In the genomic region with DNA sequence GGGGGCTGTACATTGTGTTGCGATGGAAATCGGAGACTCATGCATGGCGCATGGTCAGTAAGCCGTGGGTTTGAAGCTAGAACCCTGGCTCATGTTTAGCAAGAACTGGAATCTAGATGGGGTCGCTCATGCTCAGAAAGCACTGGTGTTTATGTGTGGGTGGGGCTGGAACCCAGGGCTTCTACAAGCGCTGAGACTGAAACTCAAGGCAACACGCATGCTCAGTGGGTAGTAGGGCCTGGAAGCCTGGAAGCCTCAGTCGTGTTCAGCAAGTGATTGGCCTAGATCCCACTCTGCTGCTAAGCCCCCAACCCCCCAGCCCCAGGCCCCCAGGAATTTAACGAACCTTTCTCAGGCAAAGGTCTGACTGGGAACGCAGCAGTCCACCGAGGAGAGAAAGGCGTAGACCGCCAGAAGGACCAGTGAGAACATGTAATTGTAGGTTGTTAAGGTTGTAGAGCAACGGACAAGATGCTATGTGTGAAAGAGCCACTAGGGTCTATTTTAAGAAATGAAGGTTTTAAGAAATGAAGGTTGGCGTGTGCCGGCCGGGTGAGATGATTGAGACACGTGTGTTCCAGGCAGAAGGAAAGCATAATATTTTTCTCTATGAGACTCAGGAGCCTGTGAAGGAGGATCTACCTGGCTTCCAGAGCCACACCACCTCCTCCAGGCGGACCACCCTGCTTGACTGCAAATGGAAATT, we compare ENCODE assay signal across 7 mouse cellular contexts. TPM values are rescaled to one million over a fixed set of nuclear protein-coding genes. Genes with fewer than 3 reads are reported as not detected.
A peak's percentile ranks its signal among the peaks of the same experiment; 100 is the strongest.
DNase-seq lines count a peak whose midpoint lies in the region; ATAC-seq lines count a peak whose summit lies in the region.

No protein-coding gene starts in this region.

- no peak for ATAC-seq in lung, embryonic 16.5 days (ENCODE audit: low read depth)
- ATAC-seq in embryonic facial prominence, embryonic 13.5 days (ENCODE audit: insufficient number of reproducible peaks, insufficient read depth, low FRiP score, low TSS enrichment, low read depth) = no peak
- no peak for ATAC-seq in hindbrain, embryonic 16.5 days
- no peak for ATAC-seq in midbrain, embryonic 16.5 days

- H3K36me3 ChIP-seq in lung, embryonic 16.5 days (ENCODE audit: control insufficient read depth, insufficient read depth, low read length) = 0 out of 2 replicates have a peak, but pooled peaks cover 3% of the 10 kb centered on the region
- peaks cover 12% of the 10 kb centered on the region; the same call in 1 of the 2 replicates for H3K36me3 ChIP-seq in embryonic facial prominence, embryonic 13.5 days
- no peaks in the 10 kb centered on the region for H3K36me3 ChIP-seq in hindbrain, embryonic 16.5 days (ENCODE audit: control insufficient read depth, insufficient read depth, low read length)
- H3K36me3 ChIP-seq in midbrain, embryonic 16.5 days (ENCODE audit: control insufficient read depth, insufficient read depth, low read length) = no peaks in the 10 kb centered on the region

- H3K9ac ChIP-seq in lung, embryonic 16.5 days (ENCODE audit: low read length) = no peak overlapping the region
- H3K9ac ChIP-seq in embryonic facial prominence, embryonic 13.5 days = peak overlapping the region; percentile 88
- H3K9ac ChIP-seq in hindbrain, embryonic 16.5 days (ENCODE audit: low read depth, low read length) = no peak overlapping the region
- no peak overlapping the region for H3K9ac ChIP-seq in midbrain, embryonic 16.5 days (ENCODE audit: low read depth, low read length)

- peaks cover 18% of the 10 kb centered on the region for H3K4me1 ChIP-seq in lung, embryonic 16.5 days (replicated peaks; ENCODE audit: control insufficient read depth, insufficient read depth, low read length)
- H3K4me1 ChIP-seq in embryonic facial prominence, embryonic 13.5 days = peaks cover 17% of the 10 kb centered on the region
- H3K4me1 ChIP-seq in hindbrain, embryonic 16.5 days (ENCODE audit: control insufficient read depth, insufficient read depth, low read depth, low read length) = peaks cover 20% of the 10 kb centered on the region
- H3K4me1 ChIP-seq in midbrain, embryonic 16.5 days (ENCODE audit: control insufficient read depth, insufficient read depth, low read length) = peaks cover 13% of the 10 kb centered on the region

- 76% methylated on average over 19 of the region's 19 CpGs for WGBS in lung, embryonic 16.5 days
- 85% methylated on average over 19 of the region's 19 CpGs for WGBS in embryonic facial prominence, embryonic 13.5 days
- WGBS in hindbrain, embryonic 16.5 days = 74% methylated on average over 19 of the region's 19 CpGs
- 86% methylated on average over 19 of the region's 19 CpGs for WGBS in midbrain, embryonic 16.5 days

- H3K27ac ChIP-seq in lung, embryonic 16.5 days (ENCODE audit: low read length) = no peak overlapping the region
- no peak overlapping the region for H3K27ac ChIP-seq in embryonic facial prominence, embryonic 13.5 days
- no peak overlapping the region for H3K27ac ChIP-seq in hindbrain, embryonic 16.5 days (ENCODE audit: low read depth, low read length)
- H3K27ac ChIP-seq in midbrain, embryonic 16.5 days (ENCODE audit: low read length) = no peak overlapping the region

- H3K4me2 ChIP-seq in lung, embryonic 16.5 days (ENCODE audit: low read depth, low read length) = peak overlapping the region; percentile 94
- peak overlapping the region; percentile 94 for H3K4me2 ChIP-seq in embryonic facial prominence, embryonic 13.5 days
- H3K4me2 ChIP-seq in hindbrain, embryonic 16.5 days (ENCODE audit: low read length) = peak overlapping the region; percentile 98
- peak overlapping the region; percentile 60; the same call in 1 of the 2 replicates for H3K4me2 ChIP-seq in midbrain, embryonic 16.5 days (ENCODE audit: low read length)

- H3K27me3 ChIP-seq in lung, embryonic 16.5 days (ENCODE audit: control insufficient read depth, insufficient read depth, low read depth, low read length) = no peaks in the 10 kb centered on the region
- no peaks in the 10 kb centered on the region for H3K27me3 ChIP-seq in embryonic facial prominence, embryonic 13.5 days
- no peaks in the 10 kb centered on the region for H3K27me3 ChIP-seq in hindbrain, embryonic 16.5 days (replicated peaks; ENCODE audit: control insufficient read depth, insufficient read depth, low read length)
- no peaks in the 10 kb centered on the region for H3K27me3 ChIP-seq in midbrain, embryonic 16.5 days (ENCODE audit: control insufficient read depth, insufficient read depth, low read depth, low read length)

- H3K4me3 ChIP-seq in lung, embryonic 16.5 days (ENCODE audit: low read length) = peak overlapping the region; percentile 89; the same call in 1 of the 2 replicates
- H3K4me3 ChIP-seq in embryonic facial prominence, embryonic 13.5 days = peak overlapping the region; percentile 81
- no peak overlapping the region for H3K4me3 ChIP-seq in hindbrain, embryonic 16.5 days (ENCODE audit: low read length)
- no peak overlapping the region for H3K4me3 ChIP-seq in midbrain, embryonic 16.5 days (ENCODE audit: low read depth, low read length)

- no peak for DNase-seq in lung, postnatal 36 days
- DNase-seq in adrenal gland, postnatal 25 days = no peak
- DNase-seq in retina, postnatal 1 day = no peak

- H3K9me3 ChIP-seq in lung, embryonic 16.5 days (ENCODE audit: control insufficient read depth, low read length) = no peaks in the 10 kb centered on the region
- no peaks in the 10 kb centered on the region for H3K9me3 ChIP-seq in embryonic facial prominence, embryonic 13.5 days
- no peaks in the 10 kb centered on the region for H3K9me3 ChIP-seq in hindbrain, embryonic 16.5 days (ENCODE audit: control insufficient read depth, low read length)
- H3K9me3 ChIP-seq in midbrain, embryonic 16.5 days (replicated peaks; ENCODE audit: control insufficient read depth, low read length, poor library complexity, severe bottlenecking) = no peaks in the 10 kb centered on the region

RNA-seq across cellular contexts. Expression of a gene that starts 1.9 kb away (rescaled TPM):
- polyA plus RNA-seq in lung, embryonic 16.5 days (2015; fragmentation: Nextera tagmentation; extraction: Ambion mirVana) = 178 and 186 TPM in 2 replicates
- polyA plus RNA-seq in embryonic facial prominence, embryonic 13.5 days (2015; fragmentation: Nextera tagmentation; extraction: Ambion mirVana) = 120 and 123 TPM in 2 replicates
- polyA plus RNA-seq in hindbrain, embryonic 16.5 days (2015; fragmentation: Nextera tagmentation; extraction: Ambion mirVana) = 63.9 and 78.0 TPM in 2 replicates
- polyA plus RNA-seq in midbrain, embryonic 16.5 days (2015; fragmentation: Nextera tagmentation; extraction: Ambion mirVana) = 65.5 and 69.1 TPM in 2 replicates
- total RNA-seq in adrenal gland, postnatal 25 days (2021) = 31.8 and 46.3 TPM in 2 replicates

RNA-seq across cellular contexts. Expression of a gene that starts 10.2 kb away (rescaled TPM):
- 50.0 and 53.2 TPM in 2 replicates for polyA plus RNA-seq in lung, embryonic 16.5 days (2015; fragmentation: Nextera tagmentation; extraction: Ambion mirVana)
- 22.3 and 30.1 TPM in 2 replicates for polyA plus RNA-seq in embryonic facial prominence, embryonic 13.5 days (2015; fragmentation: Nextera tagmentation; extraction: Ambion mirVana)
- polyA plus RNA-seq in hindbrain, embryonic 16.5 days (2015; fragmentation: Nextera tagmentation; extraction: Ambion mirVana) = 2.8 and 2.9 TPM in 2 replicates
- 1.6 and 2.1 TPM in 2 replicates for polyA plus RNA-seq in midbrain, embryonic 16.5 days (2015; fragmentation: Nextera tagmentation; extraction: Ambion mirVana)
- total RNA-seq in adrenal gland, postnatal 25 days (2021) = not detected in 2 replicates

RNA-seq across cellular contexts. Expression of a gene that starts 31.2 kb away (rescaled TPM):
- polyA plus RNA-seq in lung, embryonic 16.5 days (2015; fragmentation: Nextera tagmentation; extraction: Ambion mirVana) = 57.7 TPM in 2 replicates
- 52.1 and 56.2 TPM in 2 replicates for polyA plus RNA-seq in embryonic facial prominence, embryonic 13.5 days (2015; fragmentation: Nextera tagmentation; extraction: Ambion mirVana)
- polyA plus RNA-seq in hindbrain, embryonic 16.5 days (2015; fragmentation: Nextera tagmentation; extraction: Ambion mirVana) = 121 and 138 TPM in 2 replicates
- polyA plus RNA-seq in midbrain, embryonic 16.5 days (2015; fragmentation: Nextera tagmentation; extraction: Ambion mirVana) = 98.9 and 117 TPM in 2 replicates
- total RNA-seq in adrenal gland, postnatal 25 days (2021) = 13.5 and 19.9 TPM in 2 replicates

RNA-seq across cellular contexts. Expression of a gene that starts 34.6 kb away (rescaled TPM):
- 15.8 and 16.7 TPM in 2 replicates for polyA plus RNA-seq in lung, embryonic 16.5 days (2015; fragmentation: Nextera tagmentation; extraction: Ambion mirVana)
- 16.8 and 19.2 TPM in 2 replicates for polyA plus RNA-seq in embryonic facial prominence, embryonic 13.5 days (2015; fragmentation: Nextera tagmentation; extraction: Ambion mirVana)
- polyA plus RNA-seq in hindbrain, embryonic 16.5 days (2015; fragmentation: Nextera tagmentation; extraction: Ambion mirVana) = 14.5 and 16.8 TPM in 2 replicates
- 17.0 and 18.3 TPM in 2 replicates for polyA plus RNA-seq in midbrain, embryonic 16.5 days (2015; fragmentation: Nextera tagmentation; extraction: Ambion mirVana)
- total RNA-seq in adrenal gland, postnatal 25 days (2021) = 34.7 and 48.1 TPM in 2 replicates

RNA-seq across cellular contexts. Expression of a gene that starts 45.3 kb away (rescaled TPM):
- 160 and 168 TPM in 2 replicates for polyA plus RNA-seq in lung, embryonic 16.5 days (2015; fragmentation: Nextera tagmentation; extraction: Ambion mirVana)
- polyA plus RNA-seq in embryonic facial prominence, embryonic 13.5 days (2015; fragmentation: Nextera tagmentation; extraction: Ambion mirVana) = 248 and 252 TPM in 2 replicates
- polyA plus RNA-seq in hindbrain, embryonic 16.5 days (2015; fragmentation: Nextera tagmentation; extraction: Ambion mirVana) = 186 and 210 TPM in 2 replicates
- 228 and 245 TPM in 2 replicates for polyA plus RNA-seq in midbrain, embryonic 16.5 days (2015; fragmentation: Nextera tagmentation; extraction: Ambion mirVana)
- 68.9 and 69.5 TPM in 2 replicates for total RNA-seq in adrenal gland, postnatal 25 days (2021)

Comparison
In these comparisons a context has a peak if more than half of its experiments do, and no peak if none do; other contexts are left out.
1. H3K4me3 ChIP-seq: peak in lung, embryonic 16.5 days (single experiment) and embryonic facial prominence, embryonic 13.5 days (single experiment); none in hindbrain, embryonic 16.5 days (single experiment) and midbrain, embryonic 16.5 days (single experiment).
2. Peak in every context shown above with its lines, with median percentiles within 50 percentile points of each other: H3K4me2 ChIP-seq.